Mouse (Mus musculus): ENCODE measurements at regions not wholly inside any gene's neighbourhood (a gene's known extent, or its start where the extent isn't known, plus 50 kb on each side); places are given as distances from the start of the nearest gene placed in this dataset.

GRCm38 (mm10) chr1:132820136-132820535, 59.9 kb upstream of the Lrrn2 start:
- 50% methylated on average over 8 of the region's 8 CpGs for WGBS
- Histone ChIP-seq H3K9me3 (replicated peaks; ENCODE audit: control insufficient read depth, low read length) (no peaks in the 10 kb centered on the region), H3K9ac (replicated peaks; ENCODE audit: low read length) (no peak overlapping the region), H3K4me3 (ENCODE audit: low read depth, low read length) (no peak overlapping the region), H3K4me2 (ENCODE audit: low read depth, low read length) (no peak overlapping the region), H3K27ac (replicated peaks; ENCODE audit: low read depth, low read length) (0 out of 2 replicates have a peak overlapping the region, but pooled peaks have one; percentile 8), H3K4me1 (ENCODE audit: control insufficient read depth, insufficient read depth, low read length) (no peaks in the 10 kb centered on the region), H3K27me3 (ENCODE audit: control insufficient read depth, insufficient read depth, low read length) (no peaks in the 10 kb centered on the region), H3K36me3 (replicated peaks; ENCODE audit: control insufficient read depth, insufficient read depth, low read depth, low read length) (no peaks in the 10 kb centered on the region)
- ATAC-seq (replicated peaks; ENCODE audit: insufficient number of reproducible peaks, low FRiP score, low TSS enrichment, low read depth) (no peak), DNase-seq (ENCODE audit: low spot score) (no peak)

- no peak overlapping the region for H3K4me3 ChIP-seq (ENCODE audit: low read depth, low read length)
- DNase-seq (ENCODE audit: low spot score) (no peak), ATAC-seq (replicated peaks; ENCODE audit: insufficient number of reproducible peaks, low FRiP score, low TSS enrichment, low read depth) (no peak)
- H3K36me3 ChIP-seq (replicated peaks; ENCODE audit: control insufficient read depth, insufficient read depth, low read depth, low read length): no peaks in the 10 kb centered on the region
- H3K9me3 ChIP-seq (replicated peaks; ENCODE audit: control insufficient read depth, low read length): no peaks in the 10 kb centered on the region
- WGBS: 49% methylated on average over 7 of the region's 7 CpGs
- no peaks in the 10 kb centered on the region for H3K4me1 ChIP-seq (ENCODE audit: control insufficient read depth, insufficient read depth, low read length)
- no peak overlapping the region for H3K9ac ChIP-seq (replicated peaks; ENCODE audit: low read length)
- H3K4me2 ChIP-seq (ENCODE audit: low read depth, low read length): no peak overlapping the region
- H3K27me3 ChIP-seq (ENCODE audit: control insufficient read depth, insufficient read depth, low read length): no peaks in the 10 kb centered on the region
- H3K27ac ChIP-seq (replicated peaks; ENCODE audit: low read depth, low read length): no peak overlapping the region
These were observed 61.8 kb upstream of the Lrrn2 start for GRCm38 (mm10) chr1:132818296-132818695.

GRCm38 (mm10) chr1:132817366-132817765, 62.7 kb upstream of the Lrrn2 start:
- Histone ChIP-seq H3K36me3 (replicated peaks; ENCODE audit: control insufficient read depth, insufficient read depth, low read depth, low read length) (no peaks in the 10 kb centered on the region), H3K4me1 (ENCODE audit: control insufficient read depth, insufficient read depth, low read length) (no peaks in the 10 kb centered on the region), H3K27ac (replicated peaks; ENCODE audit: low read depth, low read length) (no peak overlapping the region), H3K9ac (replicated peaks; ENCODE audit: low read length) (no peak overlapping the region), H3K4me2 (ENCODE audit: low read depth, low read length) (no peak overlapping the region), H3K27me3 (ENCODE audit: control insufficient read depth, insufficient read depth, low read length) (no peaks in the 10 kb centered on the region), H3K9me3 (replicated peaks; ENCODE audit: control insufficient read depth, low read length) (no peaks in the 10 kb centered on the region), H3K4me3 (ENCODE audit: low read depth, low read length) (no peak overlapping the region)
- no peak for ATAC-seq (replicated peaks; ENCODE audit: insufficient number of reproducible peaks, low FRiP score, low TSS enrichment, low read depth)
- DNase-seq (ENCODE audit: low spot score): no peak
- 89% methylated on average over 2 of the region's 2 CpGs for WGBS

GRCm38 (mm10) chr1:132805543-132805942, 63.9 kb upstream of the Nfasc start:
- 54% methylated on average over 9 of the region's 9 CpGs for WGBS
- H3K4me1 ChIP-seq (ENCODE audit: control insufficient read depth, insufficient read depth, low read length): no peaks in the 10 kb centered on the region
- no peak overlapping the region for H3K9ac ChIP-seq (replicated peaks; ENCODE audit: low read length)
- H3K9me3 ChIP-seq (replicated peaks; ENCODE audit: control insufficient read depth, low read length): no peaks in the 10 kb centered on the region
- no peak overlapping the region for H3K4me3 ChIP-seq (ENCODE audit: low read depth, low read length)
- H3K27ac ChIP-seq (replicated peaks; ENCODE audit: low read depth, low read length): no peak overlapping the region
- no peak for DNase-seq (ENCODE audit: low spot score)
- H3K36me3 ChIP-seq (replicated peaks; ENCODE audit: control insufficient read depth, insufficient read depth, low read depth, low read length): no peaks in the 10 kb centered on the region
- ATAC-seq (replicated peaks; ENCODE audit: insufficient number of reproducible peaks, low FRiP score, low TSS enrichment, low read depth): no peak
- no peaks in the 10 kb centered on the region; the same call in 1 of the 2 replicates for H3K27me3 ChIP-seq (ENCODE audit: control insufficient read depth, insufficient read depth, low read length)
- no peak overlapping the region for H3K4me2 ChIP-seq (ENCODE audit: low read depth, low read length)

GRCm38 (mm10) chr1:132803842-132804241, 62.2 kb upstream of the Nfasc start:
- no peak overlapping the region for H3K9ac ChIP-seq (replicated peaks; ENCODE audit: low read length)
- H3K36me3 ChIP-seq (replicated peaks; ENCODE audit: control insufficient read depth, insufficient read depth, low read depth, low read length): no peaks in the 10 kb centered on the region
- no peak for ATAC-seq (replicated peaks; ENCODE audit: insufficient number of reproducible peaks, low FRiP score, low TSS enrichment, low read depth)
- WGBS: 81% methylated on average over 9 of the region's 9 CpGs
- no peak for DNase-seq (ENCODE audit: low spot score)
- no peak overlapping the region for H3K4me2 ChIP-seq (ENCODE audit: low read depth, low read length)
- H3K4me3 ChIP-seq (ENCODE audit: low read depth, low read length): no peak overlapping the region
- no peaks in the 10 kb centered on the region for H3K9me3 ChIP-seq (replicated peaks; ENCODE audit: control insufficient read depth, low read length)
- no peaks in the 10 kb centered on the region for H3K4me1 ChIP-seq (ENCODE audit: control insufficient read depth, insufficient read depth, low read length)
- no peaks in the 10 kb centered on the region; the same call in 1 of the 2 replicates for H3K27me3 ChIP-seq (ENCODE audit: control insufficient read depth, insufficient read depth, low read length)
- H3K27ac ChIP-seq (replicated peaks; ENCODE audit: low read depth, low read length): no peak overlapping the region

GRCm38 (mm10) chr1:132802380-132802779, 60.8 kb upstream of the Nfasc start:
- no peak overlapping the region for H3K27ac ChIP-seq (replicated peaks; ENCODE audit: low read depth, low read length)
- ATAC-seq (replicated peaks; ENCODE audit: insufficient number of reproducible peaks, low FRiP score, low TSS enrichment, low read depth) (no peak), DNase-seq (ENCODE audit: low spot score) (no peak)
- no peaks in the 10 kb centered on the region; the same call in 1 of the 2 replicates for H3K27me3 ChIP-seq (ENCODE audit: control insufficient read depth, insufficient read depth, low read length)
- H3K4me1 ChIP-seq (ENCODE audit: control insufficient read depth, insufficient read depth, low read length): no peaks in the 10 kb centered on the region
- no peak overlapping the region for H3K4me2 ChIP-seq (ENCODE audit: low read depth, low read length)
- WGBS: 33% methylated on average over 4 of the region's 4 CpGs
- H3K9me3 ChIP-seq (replicated peaks; ENCODE audit: control insufficient read depth, low read length): no peaks in the 10 kb centered on the region
- no peak overlapping the region for H3K9ac ChIP-seq (replicated peaks; ENCODE audit: low read length)
- no peaks in the 10 kb centered on the region for H3K36me3 ChIP-seq (replicated peaks; ENCODE audit: control insufficient read depth, insufficient read depth, low read depth, low read length)
- no peak overlapping the region for H3K4me3 ChIP-seq (ENCODE audit: low read depth, low read length)

GRCm38 (mm10) chr1:132800285-132800684, 58.7 kb upstream of the Nfasc start:
- no peaks in the 10 kb centered on the region; the same call in 1 of the 2 replicates for H3K27me3 ChIP-seq (ENCODE audit: control insufficient read depth, insufficient read depth, low read length)
- DNase-seq (ENCODE audit: low spot score) (no peak), ATAC-seq (replicated peaks; ENCODE audit: insufficient number of reproducible peaks, low FRiP score, low TSS enrichment, low read depth) (peak; percentile 73; the same call in 1 of the 2 replicates)
- 2% methylated on average over 9 of the region's 9 CpGs for WGBS
- H3K4me2 ChIP-seq (ENCODE audit: low read depth, low read length): no peak overlapping the region
- no peak overlapping the region for H3K9ac ChIP-seq (replicated peaks; ENCODE audit: low read length)
- H3K27ac ChIP-seq (replicated peaks; ENCODE audit: low read depth, low read length): no peak overlapping the region
- H3K4me3 ChIP-seq (ENCODE audit: low read depth, low read length): no peak overlapping the region
- no peaks in the 10 kb centered on the region for H3K36me3 ChIP-seq (replicated peaks; ENCODE audit: control insufficient read depth, insufficient read depth, low read depth, low read length)
- no peaks in the 10 kb centered on the region for H3K9me3 ChIP-seq (replicated peaks; ENCODE audit: control insufficient read depth, low read length)
- H3K4me1 ChIP-seq (ENCODE audit: control insufficient read depth, insufficient read depth, low read length): no peaks in the 10 kb centered on the region

- ATAC-seq (replicated peaks; ENCODE audit: insufficient number of reproducible peaks, low FRiP score, low TSS enrichment, low read depth) (no peak), DNase-seq (ENCODE audit: low spot score) (peak; percentile 87)
- Histone ChIP-seq H3K36me3 (replicated peaks; ENCODE audit: control insufficient read depth, insufficient read depth, low read depth, low read length) (no peaks in the 10 kb centered on the region), H3K4me3 (ENCODE audit: low read depth, low read length) (no peak overlapping the region), H3K4me2 (ENCODE audit: low read depth, low read length) (no peak overlapping the region), H3K27me3 (ENCODE audit: control insufficient read depth, insufficient read depth, low read length) (no peaks in the 10 kb centered on the region; the same call in 1 of the 2 replicates), H3K4me1 (ENCODE audit: control insufficient read depth, insufficient read depth, low read length) (no peaks in the 10 kb centered on the region), H3K9ac (replicated peaks; ENCODE audit: low read length) (no peak overlapping the region), H3K9me3 (replicated peaks; ENCODE audit: control insufficient read depth, low read length) (no peaks in the 10 kb centered on the region), H3K27ac (replicated peaks; ENCODE audit: low read depth, low read length) (no peak overlapping the region)
- 5% methylated on average over 6 of the region's 6 CpGs for WGBS
These were observed 57.7 kb upstream of the Nfasc start for GRCm38 (mm10) chr1:132799258-132799657.

Data from embryonic facial prominence, embryonic 11.5 days (tissue).